Mouse (Mus musculus): ENCODE results near the gene Hs3st3a1. TPM values are rescaled to one million over a fixed set of nuclear protein-coding genes. Genes with fewer than 3 reads are reported as not detected.

Hs3st3a1 gene
- total RNA-seq, 1 experiment from 2014 or later = 0.56 TPM

DNA sequence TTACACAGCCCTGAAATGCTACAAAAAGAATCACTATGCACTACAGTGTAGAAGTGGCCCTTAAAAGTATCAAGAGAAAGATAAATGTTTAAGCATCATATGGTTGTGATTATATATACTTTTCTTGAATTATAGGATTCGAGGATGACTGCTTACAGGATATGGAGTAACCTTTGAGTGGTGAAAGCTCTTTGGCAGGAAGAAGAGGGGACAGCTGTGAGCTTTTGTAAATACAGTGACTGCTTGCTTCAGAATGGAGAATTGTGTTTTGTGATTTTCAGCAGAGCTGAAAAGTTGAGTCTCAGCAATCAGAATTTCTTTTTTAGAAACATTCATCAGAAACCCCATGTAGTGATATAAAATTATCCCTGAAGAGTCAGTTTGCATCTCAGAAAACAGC is 124.3 kb downstream of the Hs3st3a1 start:
- DNase-seq = no peak

DNA sequence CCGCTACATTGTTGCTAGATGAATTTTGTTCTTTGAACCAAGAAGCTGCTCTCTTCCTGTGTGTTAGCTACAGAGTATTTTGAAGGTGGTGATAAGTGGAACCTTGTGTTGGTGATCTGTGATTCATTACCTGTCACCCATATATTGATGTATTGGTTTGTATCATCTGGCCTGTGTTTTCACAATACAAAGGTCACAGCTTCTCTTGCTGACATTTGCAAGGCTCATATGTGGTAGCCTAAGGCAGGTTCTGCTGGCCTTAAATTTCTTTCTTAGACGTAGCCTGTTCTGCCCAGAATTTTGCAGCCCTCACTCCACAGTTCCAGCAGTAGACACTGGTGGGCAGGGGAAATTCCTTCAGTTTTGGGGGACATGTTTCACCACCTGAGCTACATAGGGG is 125.3 kb downstream of the Hs3st3a1 start:
- no peak for DNase-seq

- DNase-seq = no peak
Observed at GRCm38 (mm10) chr11:64562771-64563170, 127.6 kb downstream of the Hs3st3a1 start.

Other genes with a start within 250 kb of the Hs3st3a1 start
- not detected in 2 replicates for gene F930015N05Rik, start 1.3 kb downstream of the Hs3st3a1 start, total RNA-seq (2021)